7 mouse cellular contexts compared by ENCODE assay signal in the genomic region with DNA sequence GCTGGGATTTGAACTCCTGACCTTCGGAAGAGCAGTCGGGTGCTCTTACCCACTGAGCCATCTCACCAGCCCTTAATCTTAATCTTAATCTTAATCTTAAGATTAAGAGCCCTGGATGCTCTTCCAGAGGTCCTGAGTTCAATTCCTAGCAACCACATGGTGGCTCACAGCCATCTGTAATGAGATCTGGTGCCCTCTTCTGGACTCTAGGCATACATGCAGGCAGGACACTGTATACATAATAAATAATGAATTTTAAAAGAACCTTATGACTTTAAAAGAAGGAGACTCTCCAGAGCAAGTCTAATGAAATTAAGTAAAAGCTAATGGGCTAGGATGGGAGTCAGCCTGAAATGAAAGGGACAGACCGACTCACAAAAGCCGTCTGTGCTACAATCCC. TPM values are rescaled to one million over a fixed set of nuclear protein-coding genes. Genes with fewer than 3 reads are reported as not detected.
DNase-seq lines count a peak whose midpoint lies in the region; ATAC-seq and TF ChIP-seq lines count a peak whose summit lies in the region.
"Not testable (repeated sequence)": the region's sequence is repeated elsewhere in the genome, so short reads cannot be mapped to it uniquely, and the experiment has no call there.

No protein-coding gene starts in this region.

- not testable (repeated sequence) for H3K79me2 ChIP-seq in CH12.LX (replicated peaks; ENCODE audit: control insufficient read depth, extremely low read depth, insufficient read depth, poor library complexity, severe bottlenecking); heart, adult 2 months (replicated peaks; ENCODE audit: control insufficient read depth, insufficient read depth, low read length)

- not testable (repeated sequence) for ATAC-seq in liver, embryonic 14.5 days (ENCODE audit: insufficient read depth); midbrain, postnatal 0 days (ENCODE audit: low FRiP score)

- DNase-seq in CH12.LX (ENCODE audit: extremely low read depth); heart, adult 2 months; kidney, adult 2 months; liver, embryonic 14.5 days (ENCODE audit: low read depth in 3 of 3, low spot score in 3 of 3); midbrain, postnatal 0 days (ENCODE audit: low spot score): not testable (repeated sequence)
- DNase-seq in MN1 (ENCODE audit: low spot score) = peak; percentile 39

- TF ChIP-seq CTCF in CH12.LX (conservative IDR thresholded peaks at IDR 0.05 in 1 of 2, IDR thresholded peaks at IDR 0.05 in 1 of 2; ENCODE audit: low read depth in 2 of 2, low read length in 2 of 2) = peak; percentile 16 to 62; a peak in 3 of 4 replicates
- TF ChIP-seq CTCF in bone marrow macrophage, adult 2 months (IDR thresholded peaks at IDR 0.05; ENCODE audit: low read depth, low read length) = 0 out of 2 replicates have a peak, but pooled peaks have one; percentile 9
- peak; percentile 62 for TF ChIP-seq CTCF in heart, adult 2 months (IDR thresholded peaks at IDR 0.05)
- TF ChIP-seq CTCF in kidney, adult 2 months (conservative IDR thresholded peaks at IDR 0.05; ENCODE audit: insufficient read depth, insufficient read length, low read depth, low read length) = peak; percentile 19; the same call in 1 of the 2 replicates
- TF ChIP-seq CTCF in liver, embryonic 14.5 days (IDR thresholded peaks at IDR 0.05; ENCODE audit: low read depth) = peak; percentile 43; the same call in 1 of the 2 replicates
- TF ChIP-seq CTCF in midbrain, postnatal 0 days (IDR thresholded peaks at IDR 0.05) = peak; percentile 54

- dilution Hi-C loops in CH12.LX (cut with MboI; ENCODE audit: extremely low pct_ligation_motif_present, extremely low pct_unique_long_range_greater_than_20kb, low sequenced_read_pairs) = not testable (repeated sequence)

- H3K4me3 ChIP-seq in CH12.LX (replicated peaks in 1 of 3; ENCODE audit: low read depth in 2 of 3, low read length in 2 of 3, poor library complexity in 1 of 3); bone marrow macrophage, adult 2 months (ENCODE audit: insufficient read depth, low read length); heart, adult 2 months; kidney, adult 2 months (ENCODE audit: insufficient read depth, low read depth, low read length); liver, embryonic 14.5 days (ENCODE audit: insufficient read depth in 1 of 2, low read depth in 2 of 2, low read length in 2 of 2); midbrain, postnatal 0 days (ENCODE audit: low read depth, low read length): not testable (repeated sequence)

- intact Hi-C loops in heart, adult 2 months (cut with DNase I) = not testable (repeated sequence)

- TF ChIP-seq EP300 in CH12.LX (IDR thresholded peaks at IDR 0.05; ENCODE audit: low read length); heart, adult 2 months (IDR thresholded peaks at IDR 0.05; ENCODE audit: insufficient read depth, low read depth, low read length); liver, embryonic 14.5 days (IDR thresholded peaks at IDR 0.05; ENCODE audit: low read depth): not testable (repeated sequence)

- not testable (repeated sequence) for TF ChIP-seq POLR2A in CH12.LX (IDR thresholded peaks at IDR 0.05; ENCODE audit: low read depth, low read length); bone marrow macrophage, adult 2 months (IDR thresholded peaks at IDR 0.05; ENCODE audit: borderline replicate concordance, low read depth, low read length); heart, adult 2 months (IDR thresholded peaks at IDR 0.05; ENCODE audit: insufficient read depth, low read depth, low read length); kidney, adult 2 months (IDR thresholded peaks at IDR 0.05; ENCODE audit: low read depth, low read length)

- H3K9ac ChIP-seq in CH12.LX (ENCODE audit: insufficient read depth, low read depth); heart, adult 2 months (ENCODE audit: low read depth, low read length); liver, embryonic 14.5 days (replicated peaks); midbrain, postnatal 0 days (replicated peaks; ENCODE audit: low read length, poor library complexity, severe bottlenecking): not testable (repeated sequence)

- 80% methylated on average over 4 of the region's 4 CpGs for WGBS in heart, adult 2 months
- WGBS in kidney, adult 2 months = 89% methylated on average over 4 of the region's 4 CpGs
- WGBS in liver, embryonic 14.5 days (ENCODE audit: insufficient replicate concordance) = 86% methylated on average over 4 of the region's 4 CpGs
- 83% methylated on average over 4 of the region's 4 CpGs for WGBS in midbrain, postnatal 0 days

- in situ Hi-C loops in CH12.LX (cut with MboI; ENCODE audit: low pct_ligation_motif_present, low pct_unique_long_range_greater_than_20kb, low sequenced_read_pairs) = not testable (repeated sequence)

- peak; percentile 7 for TF ChIP-seq RAD21 in CH12.LX (IDR thresholded peaks at IDR 0.05; ENCODE audit: low read depth, low read length)

- H3K27me3 ChIP-seq in CH12.LX (replicated peaks) = peaks cover 78% of the 10 kb centered on the region
- not testable (repeated sequence) for H3K27me3 ChIP-seq in heart, adult 2 months (ENCODE audit: control insufficient read depth, insufficient read depth, low read length); kidney, adult 2 months (replicated peaks; ENCODE audit: control insufficient read depth, insufficient read depth, low read length); liver, embryonic 14.5 days (ENCODE audit: control insufficient read depth, insufficient read depth, low read length); midbrain, postnatal 0 days (ENCODE audit: insufficient read depth, low read length)

- not testable (repeated sequence) for H3K4me1 ChIP-seq in CH12.LX (ENCODE audit: control insufficient read depth in 1 of 2, insufficient read depth in 2 of 2); bone marrow macrophage, adult 2 months (ENCODE audit: control insufficient read depth, insufficient read depth, low read length); heart, adult 2 months (ENCODE audit: control insufficient read depth, insufficient read depth, low read length); kidney, adult 2 months (ENCODE audit: control insufficient read depth, insufficient read depth, low read length); liver, embryonic 14.5 days (replicated peaks; ENCODE audit: control insufficient read depth in 2 of 2, insufficient read depth in 2 of 2, low read length in 1 of 2); midbrain, postnatal 0 days (ENCODE audit: insufficient read depth, low read length)

- H3K36me3 ChIP-seq in CH12.LX (replicated peaks in 1 of 2; ENCODE audit: control insufficient read depth in 1 of 2, insufficient read depth in 1 of 2, low read length in 1 of 2); heart, adult 2 months (ENCODE audit: control insufficient read depth, insufficient read depth, low read length); kidney, adult 2 months (ENCODE audit: control insufficient read depth, insufficient read depth, low read length); liver, embryonic 14.5 days (replicated peaks; ENCODE audit: control insufficient read depth, insufficient read depth, low read depth): not testable (repeated sequence)
- H3K36me3 ChIP-seq in midbrain, postnatal 0 days (ENCODE audit: insufficient read depth, low read length) = peaks cover 44% of the 10 kb centered on the region

- H3K27ac ChIP-seq in CH12.LX (ENCODE audit: insufficient read depth, low read depth); bone marrow macrophage, adult 2 months (ENCODE audit: insufficient read depth, low read depth, low read length); heart, adult 2 months; kidney, adult 2 months (ENCODE audit: insufficient read depth, low read depth, low read length); liver, embryonic 14.5 days; midbrain, postnatal 0 days (ENCODE audit: low read depth, low read length): not testable (repeated sequence)

- H3K4me2 ChIP-seq in CH12.LX (ENCODE audit: insufficient read depth, low read depth, poor library complexity, severe bottlenecking); liver, embryonic 14.5 days (ENCODE audit: low read depth); midbrain, postnatal 0 days (ENCODE audit: low read depth, low read length, poor library complexity, severe bottlenecking): not testable (repeated sequence)

- H3K9me3 ChIP-seq in CH12.LX (replicated peaks; ENCODE audit: low read length); liver, embryonic 14.5 days (ENCODE audit: control insufficient read depth, low read length); midbrain, postnatal 0 days (ENCODE audit: low read length): not testable (repeated sequence)

RNA-seq across cellular contexts. Expression of a gene that starts 27.2 kb away (rescaled TPM):
- total RNA-seq in CH12.LX (2012; rRNA removed) = 3.8 and 5.6 TPM in 2 replicates
- total RNA-seq in CH12.LX (2014; rRNA removed) = 0.95 and 1.3 TPM in 2 replicates
- polyA plus RNA-seq in CH12.LX (2012; ENCODE audit: insufficient read length, low read depth) = 0.90 and 1.1 TPM in 2 replicates
- 20.7 and 23.4 TPM in 2 replicates for polyA plus RNA-seq in bone marrow macrophage, adult 2 months (2012; ENCODE audit: insufficient read depth, insufficient read length, missing spikeins)
- 10 to 100 TPM; 12.8 to 16.6 TPM for total RNA-seq in heart, adult 2 months (2021)
- 25.2 and 35.7 TPM in 2 replicates for polyA plus RNA-seq in heart, adult 2 months (2012; rRNA removed)
- polyA plus RNA-seq in kidney, adult 2 months (2012; rRNA removed) = 51.1 and 51.9 TPM in 2 replicates
- polyA plus RNA-seq in liver, embryonic 14.5 days (2012; rRNA removed) = 5.1 and 7.2 TPM in 2 replicates
- polyA plus RNA-seq in liver, embryonic 14.5 days (2014; fragmentation: Nextera tagmentation; extraction: Ambion mirVana) = 4.9 and 6.8 TPM in 2 replicates
- 34.6 and 36.0 TPM in 2 replicates for total RNA-seq in midbrain, postnatal 0 days (2014; rRNA removed)
- polyA plus RNA-seq in midbrain, postnatal 0 days (2015; fragmentation: Nextera tagmentation; extraction: Ambion mirVana) = 30.7 and 34.8 TPM in 2 replicates

RNA-seq across cellular contexts. Expression of a gene that starts 47.6 kb away (rescaled TPM):
- 9.5 and 10.2 TPM in 2 replicates for total RNA-seq in CH12.LX (2012; rRNA removed)
- 4.6 and 5.0 TPM in 2 replicates for total RNA-seq in CH12.LX (2014; rRNA removed)
- 4.7 and 5.4 TPM in 2 replicates for polyA plus RNA-seq in CH12.LX (2012; ENCODE audit: insufficient read length, low read depth)
- 12.0 and 13.2 TPM in 2 replicates for polyA plus RNA-seq in bone marrow macrophage, adult 2 months (2012; ENCODE audit: insufficient read depth, insufficient read length, missing spikeins)
- total RNA-seq in heart, adult 2 months (2021) = 10 to 100 TPM; 12.6 to 16.3 TPM
- polyA plus RNA-seq in heart, adult 2 months (2012; rRNA removed) = 11.4 and 14.8 TPM in 2 replicates
- 12.0 and 15.5 TPM in 2 replicates for polyA plus RNA-seq in kidney, adult 2 months (2012; rRNA removed)
- 1.9 and 2.5 TPM in 2 replicates for polyA plus RNA-seq in liver, embryonic 14.5 days (2012; rRNA removed)
- polyA plus RNA-seq in liver, embryonic 14.5 days (2014; fragmentation: Nextera tagmentation; extraction: Ambion mirVana) = 1.1 and 1.8 TPM in 2 replicates
- 31.4 and 37.3 TPM in 2 replicates for total RNA-seq in midbrain, postnatal 0 days (2014; rRNA removed)
- polyA plus RNA-seq in midbrain, postnatal 0 days (2015; fragmentation: Nextera tagmentation; extraction: Ambion mirVana) = 25.3 and 26.2 TPM in 2 replicates

RNA-seq across cellular contexts. Expression of a gene that starts 47.7 kb away (rescaled TPM):
- 2,275 and 2,528 TPM in 2 replicates for total RNA-seq in CH12.LX (2012; rRNA removed)
- total RNA-seq in CH12.LX (2014; rRNA removed) = 1,298 and 1,607 TPM in 2 replicates
- polyA plus RNA-seq in CH12.LX (2012; ENCODE audit: insufficient read length, low read depth) = 87.8 and 91.3 TPM in 2 replicates
- 17.4 and 23.3 TPM in 2 replicates for polyA plus RNA-seq in bone marrow macrophage, adult 2 months (2012; ENCODE audit: insufficient read depth, insufficient read length, missing spikeins)
- total RNA-seq in heart, adult 2 months (2021) = 10 to 100 TPM; 60.6 to 64.0 TPM
- 150 and 174 TPM in 2 replicates for polyA plus RNA-seq in heart, adult 2 months (2012; rRNA removed)
- polyA plus RNA-seq in kidney, adult 2 months (2012; rRNA removed) = 166 and 270 TPM in 2 replicates
- 311 and 646 TPM in 2 replicates for polyA plus RNA-seq in liver, embryonic 14.5 days (2012; rRNA removed)
- polyA plus RNA-seq in liver, embryonic 14.5 days (2014; fragmentation: Nextera tagmentation; extraction: Ambion mirVana) = 144 and 162 TPM in 2 replicates
- 173 and 196 TPM in 2 replicates for total RNA-seq in midbrain, postnatal 0 days (2014; rRNA removed)
- 102 and 107 TPM in 2 replicates for polyA plus RNA-seq in midbrain, postnatal 0 days (2015; fragmentation: Nextera tagmentation; extraction: Ambion mirVana)

Comparison
In these comparisons a context has a peak if more than half of its experiments do, and no peak if none do; other contexts are left out.
1. CTCF ChIP-seq: peak in every context shown above with its lines; median percentile 62 in heart, adult 2 months; 54 in midbrain, postnatal 0 days; 43 in liver, embryonic 14.5 days; 39 in CH12.LX; 19 in kidney, adult 2 months; 9 in bone marrow macrophage, adult 2 months.